Mouse (Mus musculus): ENCODE measurements around the gene Gm28042.

Gene Gm28042

DNA sequence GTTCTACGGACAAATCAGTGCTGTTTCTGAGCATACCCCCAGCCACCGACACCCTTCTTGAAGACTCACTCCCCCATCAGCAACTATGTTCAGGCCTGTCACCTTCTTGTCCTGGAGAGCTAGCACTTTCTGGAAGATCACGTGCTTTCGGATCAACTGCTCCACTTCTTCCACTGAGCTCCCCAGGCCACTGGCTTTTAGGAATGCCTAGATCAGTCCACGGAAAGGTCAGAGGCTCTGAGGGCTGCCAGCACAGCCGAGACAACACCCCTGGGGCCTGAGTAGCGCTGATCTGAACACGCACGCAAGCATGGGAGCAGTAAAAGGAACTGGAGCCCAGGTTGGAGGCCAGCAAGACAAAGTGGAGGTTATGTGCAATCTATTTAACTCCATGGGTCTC, 33.4 kb downstream of the Gm28042 start:
- DNase-seq: peak; percentile 35 to 71

DNA sequence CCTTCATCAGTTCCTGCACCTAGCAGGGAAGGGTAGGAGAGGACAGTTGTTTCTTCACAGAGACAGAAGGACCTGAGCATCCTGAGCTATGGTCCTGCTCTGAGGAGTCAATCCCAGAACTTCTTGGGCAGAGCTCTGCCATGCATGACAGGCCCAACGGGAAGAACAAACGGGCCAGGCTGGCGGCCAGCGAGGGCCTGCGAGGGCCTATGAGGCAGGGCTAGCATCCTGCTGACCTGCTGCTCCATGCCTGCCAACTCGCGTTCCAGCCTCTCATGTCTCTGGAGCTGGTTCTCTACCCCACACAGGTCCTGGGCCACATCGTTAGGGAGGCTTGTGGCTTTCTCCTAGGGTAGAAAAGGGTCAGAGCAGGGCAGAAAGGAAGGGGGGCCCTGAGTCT, 35.0 kb downstream of the Gm28042 start:
- DNase-seq: no peak

DNA sequence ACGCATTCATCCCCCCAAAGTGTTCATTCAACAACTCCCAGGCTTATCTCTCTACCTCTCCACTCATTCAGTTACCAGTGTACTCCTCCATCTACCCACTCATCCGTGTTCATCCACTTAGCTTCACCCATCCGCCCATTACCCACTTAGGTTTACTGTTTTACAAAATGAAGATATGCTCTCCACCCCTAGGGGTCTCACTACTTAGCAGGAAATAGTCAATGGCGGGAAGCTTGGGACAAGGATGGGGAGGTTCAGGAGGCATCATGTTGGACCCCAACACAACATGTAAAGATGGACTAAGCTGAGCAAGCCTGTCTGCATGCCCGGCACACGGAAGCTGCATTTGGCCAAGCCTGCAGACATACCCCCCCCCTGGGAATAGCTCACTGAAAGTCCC, 37.3 kb downstream of the Gm28042 start:
- no peak for DNase-seq

DNA sequence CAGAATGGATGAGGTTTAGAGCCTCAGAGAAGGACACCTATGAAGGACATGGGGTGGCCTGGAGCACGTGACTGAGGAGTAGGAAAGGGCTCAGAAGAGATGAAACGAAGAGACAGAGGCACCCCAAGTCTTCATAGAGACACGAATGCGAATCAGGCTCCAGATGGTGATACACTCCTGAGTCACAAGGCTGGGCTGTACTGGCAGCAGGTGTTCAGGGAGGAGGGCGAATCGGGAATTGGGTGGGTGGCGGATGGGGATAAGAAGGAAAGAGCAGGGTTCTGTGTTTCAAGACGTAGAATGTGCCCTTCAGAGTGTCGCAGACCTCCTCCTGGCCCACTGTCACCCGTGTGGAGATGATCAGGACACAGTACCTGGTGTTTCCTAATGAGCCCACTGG, 38.0 kb downstream of the Gm28042 start:
- no peak for DNase-seq

DNA sequence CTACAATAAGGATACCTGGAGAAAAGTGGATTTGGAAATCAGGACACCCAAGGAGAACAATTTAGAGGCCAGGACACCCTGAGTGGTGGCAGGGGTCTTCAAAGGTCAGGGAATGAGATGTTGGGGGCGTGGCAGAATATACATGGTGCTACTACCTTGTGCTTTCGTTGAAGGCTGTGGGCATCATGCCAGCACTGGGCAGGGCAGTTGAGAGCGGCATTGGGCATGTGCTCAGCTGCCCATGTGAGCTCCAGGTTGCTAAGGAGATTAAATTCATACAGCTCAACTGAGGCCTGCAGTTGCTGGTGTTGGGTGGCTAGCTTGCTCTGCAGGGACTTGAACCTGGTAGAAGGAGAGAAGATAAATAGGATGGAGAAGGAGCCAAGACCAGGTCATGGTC, 38.9 kb downstream of the Gm28042 start:
- peak in 1 of 2 experiments; percentile 23 for DNase-seq

DNA sequence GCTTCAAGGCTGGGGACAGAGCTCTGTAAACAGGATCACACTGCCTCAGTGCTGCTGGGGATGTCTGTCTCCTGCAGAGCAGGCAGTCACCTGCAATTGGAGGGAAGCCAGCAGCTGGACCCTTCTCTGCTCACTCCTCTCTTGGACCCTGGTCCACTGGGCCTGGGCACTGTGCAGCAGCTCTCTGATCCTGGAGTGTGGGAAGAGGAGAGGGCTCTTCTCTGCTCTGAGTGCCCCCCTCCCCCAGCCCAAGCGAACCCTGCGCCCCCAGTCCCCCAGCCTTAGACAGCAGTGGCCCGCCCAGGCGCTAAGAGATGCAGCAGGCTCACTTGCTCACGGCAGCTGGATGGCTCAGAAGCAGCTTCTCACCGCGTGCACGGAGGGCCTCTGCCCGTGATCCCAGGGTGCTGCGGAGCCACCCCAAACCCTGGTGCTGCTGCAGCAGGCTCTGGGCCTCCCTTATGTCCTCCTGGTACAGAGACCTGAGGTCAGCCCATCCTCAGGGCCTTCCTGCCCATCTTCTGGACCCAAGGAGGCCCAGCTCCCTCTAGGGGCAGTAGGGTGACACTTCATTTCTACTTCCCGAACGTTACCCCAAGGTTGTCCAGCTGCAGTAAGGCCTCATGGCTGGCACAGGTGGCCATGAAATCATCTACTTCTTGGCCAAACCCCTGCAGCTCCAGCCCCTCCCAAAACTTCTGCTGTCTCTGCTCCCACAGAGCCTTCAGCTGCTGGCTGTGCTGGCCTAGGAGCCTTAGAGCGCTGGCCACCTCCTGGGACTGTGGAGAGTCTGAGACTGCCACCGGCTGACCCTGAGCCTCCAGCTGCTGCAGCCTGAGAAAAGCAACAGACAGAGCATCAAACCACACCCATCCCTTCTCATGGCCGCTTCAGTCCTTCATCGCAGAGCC, 41.5 kb downstream of the Gm28042 start:
- DNase-seq: peak; percentile 43 to 58

DNA sequence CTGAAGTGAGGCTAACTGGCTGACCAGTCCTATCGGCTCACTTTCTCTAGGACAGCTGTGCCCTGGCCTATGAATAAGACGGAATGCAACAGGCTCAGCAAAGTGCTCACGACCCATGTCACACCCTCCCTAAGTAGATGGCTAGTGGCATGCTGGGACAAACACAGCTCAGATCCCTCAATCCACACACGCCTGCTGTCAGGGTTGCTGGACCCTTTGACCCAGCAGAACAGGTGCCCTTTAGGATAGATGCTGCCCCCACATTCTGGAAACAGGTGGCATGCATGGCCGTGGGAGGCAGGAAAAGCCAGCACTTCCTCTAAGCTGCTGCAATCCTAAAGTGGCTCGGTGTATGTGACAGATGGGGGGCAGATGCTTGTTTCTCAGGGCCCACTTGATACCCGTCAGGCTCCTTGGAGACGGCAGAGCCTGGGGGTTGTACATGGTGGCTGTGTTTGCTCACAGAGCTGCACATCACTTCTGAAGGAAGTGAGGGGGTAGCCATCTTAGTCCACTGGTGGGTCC, 42.2 kb downstream of the Gm28042 start:
- no peak for DNase-seq

DNA sequence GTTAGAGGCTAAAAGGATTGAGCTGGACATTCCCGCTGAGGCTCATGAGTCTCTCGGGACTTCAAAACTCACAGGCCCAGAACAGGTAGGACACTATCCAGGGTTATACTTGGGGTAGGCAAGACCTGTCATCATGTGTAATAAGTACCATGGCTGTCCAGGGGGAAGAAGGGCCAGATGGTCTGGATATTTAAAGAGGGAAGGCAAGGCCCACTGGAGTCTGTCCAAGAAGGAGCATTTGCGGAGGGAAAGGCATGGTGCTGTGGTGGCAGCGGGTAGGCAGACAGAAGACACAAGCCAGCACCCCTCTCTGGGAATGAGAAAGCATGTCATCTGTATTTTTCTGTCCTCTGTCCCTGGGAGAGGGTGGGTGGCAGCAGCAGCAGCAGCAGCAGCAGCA, 46.8 kb downstream of the Gm28042 start:
- DNase-seq: no peak

DNA sequence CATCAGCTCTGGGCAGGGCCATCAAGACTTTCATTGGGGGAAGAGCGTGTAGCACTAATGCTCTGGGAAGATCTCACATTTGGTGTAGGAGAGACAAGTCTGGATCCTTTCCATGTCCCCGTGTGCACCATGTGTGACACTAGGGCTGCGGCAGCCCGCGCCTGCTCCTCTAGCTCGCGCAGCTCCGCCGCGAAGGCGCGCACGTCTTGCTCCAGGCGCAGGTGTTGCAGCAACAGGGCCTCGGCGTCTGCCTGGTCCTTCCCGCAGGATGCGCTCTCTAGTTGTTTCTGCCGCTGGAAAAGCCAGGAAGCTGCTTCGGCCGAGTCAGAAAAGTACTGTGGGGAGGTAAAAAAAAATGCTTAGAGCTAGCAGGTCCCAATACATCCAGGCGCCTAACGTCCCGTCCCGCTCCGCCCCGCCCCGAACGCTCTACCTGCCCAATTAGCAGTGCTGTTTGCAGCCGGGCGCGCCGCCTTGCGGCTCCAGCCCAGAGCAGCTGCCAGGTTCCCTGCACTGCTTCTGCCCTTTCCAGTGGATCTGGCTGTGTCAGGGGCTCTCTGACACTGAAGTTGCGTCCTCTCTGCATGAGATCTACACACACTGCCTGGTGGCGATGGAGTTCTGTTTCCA, 48.9 kb downstream of the Gm28042 start:
- DNase-seq: peak; percentile 73 to 80

DNA sequence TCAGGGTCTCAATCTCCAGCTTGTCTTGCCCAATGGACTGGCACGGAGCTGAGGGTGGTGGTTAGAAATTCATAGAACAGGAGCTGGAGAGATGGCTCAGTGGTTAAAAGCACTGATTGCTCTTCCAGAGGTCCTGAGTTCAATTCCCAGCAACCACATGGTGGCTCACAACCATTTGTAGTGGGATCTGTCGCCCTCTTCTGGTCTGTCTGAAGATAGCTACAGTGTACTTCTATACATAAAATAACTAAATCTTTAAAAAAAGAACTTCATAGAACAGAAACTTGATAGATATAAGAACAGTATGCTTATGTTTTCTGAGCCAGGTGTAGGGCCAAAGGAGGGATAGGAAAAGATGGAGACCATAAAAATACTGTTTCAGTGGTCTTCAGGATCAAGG, 55.1 kb downstream of the Gm28042 start:
- DNase-seq: no peak

DNA sequence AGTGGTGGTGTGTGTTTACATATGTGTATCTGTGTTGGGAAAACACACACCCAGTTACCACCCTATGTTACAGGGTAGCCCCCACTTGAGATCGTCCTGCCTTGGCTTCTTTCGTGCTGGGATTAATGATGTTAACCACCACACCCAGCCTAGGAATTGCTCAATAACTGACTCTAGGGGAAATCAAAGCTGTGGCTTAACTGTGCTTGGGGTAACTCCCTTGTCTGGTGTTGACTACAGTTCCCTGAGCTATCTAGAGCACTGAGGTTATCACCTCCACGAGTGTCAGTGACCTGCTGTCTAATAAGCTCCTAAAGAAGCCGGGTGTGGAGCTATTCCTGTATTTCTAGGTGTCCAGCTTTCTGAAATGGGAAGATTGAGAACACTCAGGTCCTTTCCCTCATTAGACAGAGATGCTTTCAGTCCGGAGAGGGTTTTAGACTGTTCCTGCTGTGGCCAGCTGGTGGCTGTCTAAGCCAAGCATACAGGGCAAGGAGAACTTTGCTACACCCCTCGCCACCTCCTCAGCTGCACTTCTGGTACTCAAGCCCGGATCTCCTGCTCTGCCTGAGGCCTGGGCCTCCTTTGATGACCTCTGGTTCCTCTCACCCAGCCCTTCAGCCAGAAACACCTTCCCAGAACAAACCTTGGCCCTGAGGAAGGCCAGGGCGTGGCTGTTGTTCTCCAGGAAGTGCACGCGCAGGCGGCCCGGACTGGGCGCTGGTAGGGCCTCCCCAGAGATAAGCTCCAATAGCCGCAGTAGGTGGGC, 57.5 kb downstream of the Gm28042 start:
- peak; percentile 54 to 61 for DNase-seq

DNA sequence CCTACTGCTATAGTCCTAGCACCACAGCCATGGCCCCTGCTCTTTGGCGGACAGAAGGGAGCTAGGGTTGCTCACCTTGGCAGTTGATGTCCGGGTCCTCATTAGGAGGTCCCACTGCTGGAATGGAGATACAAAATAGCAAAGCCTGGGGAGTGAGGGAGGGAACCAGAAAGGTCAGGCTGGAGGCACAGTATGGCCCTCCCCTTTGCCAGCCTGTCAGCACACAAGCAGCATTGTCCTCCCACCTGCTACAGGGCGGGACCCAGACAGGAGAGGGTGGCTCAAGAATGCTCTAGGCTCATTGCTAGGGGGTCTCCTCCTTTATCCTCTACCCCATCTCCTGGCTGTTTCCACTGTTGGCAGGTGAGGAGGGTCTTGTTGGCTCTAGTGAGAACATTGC, 58.7 kb downstream of the Gm28042 start:
- DNase-seq: no peak

DNA sequence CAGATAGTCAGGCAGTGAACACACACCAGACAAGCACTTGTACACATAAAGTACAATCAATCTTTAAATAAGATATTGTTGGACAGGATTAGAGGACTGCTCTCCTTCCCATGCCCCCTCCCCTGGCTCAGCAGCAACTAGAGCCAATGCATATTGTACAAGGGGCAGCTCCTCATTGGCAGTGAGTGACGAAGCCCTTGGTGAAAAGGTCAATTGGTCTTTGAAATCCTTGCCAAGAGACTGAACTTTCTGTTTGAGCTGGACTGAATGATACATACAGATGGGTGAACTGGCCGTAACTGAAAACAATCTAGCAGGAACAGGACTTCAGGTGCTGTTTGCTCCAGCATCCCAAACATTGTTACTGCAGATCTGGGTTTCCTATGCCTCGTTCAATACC, 60.1 kb downstream of the Gm28042 start:
- DNase-seq: no peak

DNA sequence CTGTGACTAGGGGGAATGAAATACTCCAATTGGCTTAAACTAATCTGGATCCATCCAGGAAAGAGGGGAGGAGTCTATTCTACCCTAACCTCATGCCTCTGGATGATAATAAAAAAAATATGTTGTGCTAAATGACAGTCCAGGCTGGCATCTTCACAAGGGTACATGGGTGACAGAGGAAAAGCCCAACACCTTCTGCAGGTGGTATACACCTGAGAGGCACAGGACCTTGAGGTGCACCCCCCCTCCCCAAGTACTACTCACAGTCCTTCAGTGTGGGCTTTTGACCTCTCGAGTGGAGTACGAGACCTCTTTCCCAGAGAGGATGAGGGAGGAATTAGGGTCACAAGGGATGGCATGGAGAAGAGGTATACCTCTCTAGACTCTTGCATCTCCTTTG, 60.6 kb downstream of the Gm28042 start:
- DNase-seq: no peak

DNA sequence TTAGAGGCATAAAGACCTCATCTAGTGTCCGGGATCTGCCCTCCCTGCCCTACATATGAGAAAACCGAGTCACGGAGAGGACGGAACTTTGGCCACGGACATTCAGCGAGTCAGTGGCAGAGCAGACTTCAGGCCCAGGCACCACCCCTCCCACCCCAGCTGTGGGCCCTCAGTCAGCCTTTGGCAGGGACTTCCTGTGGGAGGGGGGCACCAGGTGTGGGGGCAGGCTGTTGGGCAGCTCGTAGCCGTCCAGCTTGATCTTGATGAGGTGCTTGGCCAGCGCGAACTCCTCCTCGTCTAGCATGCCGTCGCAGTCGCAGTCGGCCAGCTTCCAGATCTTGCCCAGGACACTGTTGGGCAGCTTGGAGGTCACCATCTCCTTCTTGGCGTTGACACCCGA, 63.7 kb downstream of the Gm28042 start:
- DNase-seq: no peak

Data from kidney, postnatal 25 days (tissue).